Mouse (Mus musculus) lung, postnatal 0 days (tissue): Measurements from ENCODE around the gene Plppr3. TPM values are rescaled to one million over a fixed set of nuclear protein-coding genes. Genes with fewer than 3 reads are reported as not detected.

ENCODE experiments used
- ATAC-seq: fragments of 200-750 bp; cut with Nextera tagmentation; 2 replicates; pipeline ENCODE4 v1.8.0; 2017; ENCODE audit warnings: moderate library complexity
- DNase-seq: peaks from one replicate; pipeline ENCODE4 v3.0.0-alpha.2; 2016; ENCODE audit warnings: low spot score
- H3K27ac ChIP-seq: fragments of 300-500 bp; sonication (generic); 2 replicates; pipeline ENCODE4 v1.5.1; 2014; ENCODE audit warnings: antibody characterized with exemption, mild to moderate bottlenecking, low read length, mixed read lengths
- H3K27me3 ChIP-seq: fragments of 300-500 bp; sonication (generic); replicated peaks from 2 replicates; pipeline ENCODE4 v1.6.1; 2014; ENCODE audit warnings: low read length, mixed read lengths; ENCODE audit not compliant: insufficient read depth
- H3K36me3 ChIP-seq: fragments of 300-500 bp; sonication (generic); 2 replicates; pipeline ENCODE4 v1.6.1; 2014; ENCODE audit warnings: low read length, mixed read lengths; ENCODE audit not compliant: insufficient read depth
- H3K4me1 ChIP-seq: fragments of 300-500 bp; sonication (generic); 2 replicates; pipeline ENCODE4 v1.6.1; 2014; ENCODE audit warnings: antibody characterized with exemption, low read depth, low read length, mixed read lengths; ENCODE audit not compliant: insufficient read depth
- H3K4me2 ChIP-seq: fragments of 300-500 bp; sonication (generic); replicated peaks from 2 replicates; pipeline ENCODE4 v1.6.1; 2014; ENCODE audit warnings: low read depth, mild to moderate bottlenecking, low read length, moderate library complexity, mixed read lengths
- H3K4me3 ChIP-seq: fragments of 300-500 bp; sonication (generic); 2 replicates; pipeline ENCODE4 v1.5.1; 2014; ENCODE audit warnings: low read depth, low read length
- H3K9ac ChIP-seq: fragments of 300-500 bp; sonication (generic); replicated peaks from 2 replicates; pipeline ENCODE4 v1.6.1; 2014; ENCODE audit warnings: low read depth, mild to moderate bottlenecking
- H3K9me3 ChIP-seq: fragments of 300-500 bp; sonication (generic); 2 replicates; pipeline ENCODE4 v1.6.1; 2016; ENCODE audit warnings: low read length, mixed read lengths
- CTCF ChIP-seq: IDR thresholded peaks from 2 replicates; pipeline ENCODE4 v1.5.1; 2016; ENCODE audit warnings: antibody characterized with exemption, mild to moderate bottlenecking
- EP300 ChIP-seq: IDR thresholded peaks from 2 replicates; pipeline ENCODE4 v1.6.1; 2016; ENCODE audit warnings: antibody characterized with exemption, mild to moderate bottlenecking, control low read depth
- WGBS: fragments of 180-500 bp; shearing (Covaris S2); extraction: QIAGEN DNeasy Blood & Tissue Kit; methylation state at CpG from one replicate; pipeline ENCODE4 v1.1.7; 2014; 5-methylcytosine and 5-hydroxymethylcytosine counted together
- polyA plus RNA-seq: library from polyadenylated mRNA; unstranded; fragments of >200 nt; fragmentation: Nextera tagmentation; extraction: Ambion mirVana; gene quantifications from 2 replicates; pipeline ENCODE4 v1.2.1, GENCODE M21; 2015

The Plppr3 gene
- polyA plus RNA-seq, 1 experiment from 2014 or later: 3.9 TPM

- WGBS: 46% methylated on average over 1 of the region's 1 CpGs
- Histone ChIP-seq H3K9ac (no peak overlapping the region), H3K27ac (no peak overlapping the region), H3K9me3 (no peaks in the 10 kb centered on the region), H3K4me2 (no peak overlapping the region), H3K4me3 (no peak overlapping the region), H3K27me3 (no peaks in the 10 kb centered on the region), H3K36me3 (no peaks in the 10 kb centered on the region), H3K4me1 (0 out of 2 replicates have a peak, but pooled peaks cover 3% of the 10 kb centered on the region)
- TF ChIP-seq EP300: no peak
- TF ChIP-seq CTCF: no peak
- DNase-seq: peak; percentile 35
- no peak for ATAC-seq
Observed at GRCm38 (mm10) chr10:79877174-79877573, 2.7 kb upstream of the Plppr3 start.

- Histone ChIP-seq H3K4me2 (peak overlapping the region; percentile 99), H3K9me3 (no peaks in the 10 kb centered on the region), H3K4me1 (0 out of 2 replicates have a peak, but pooled peaks cover 3% of the 10 kb centered on the region), H3K4me3 (peak overlapping the region; percentile 49), H3K27ac (no peak overlapping the region), H3K27me3 (no peaks in the 10 kb centered on the region), H3K9ac (no peak overlapping the region), H3K36me3 (no peaks in the 10 kb centered on the region)
- WGBS: 3% methylated on average over 22 of the region's 26 CpGs
- TF ChIP-seq EP300 (no peak), CTCF (no peak)
- ATAC-seq: no peak
- DNase-seq: no peak
Observed at GRCm38 (mm10) chr10:79873715-79874289, 632 bp downstream of the Plppr3 start.

- peak overlapping the region; percentile 99; the same call in 1 of the 2 replicates for H3K4me2 ChIP-seq
- no peaks in the 10 kb centered on the region for H3K36me3 ChIP-seq
- ATAC-seq (no peak), DNase-seq (no peak)
- no peak overlapping the region for H3K9ac ChIP-seq
- H3K9me3 ChIP-seq: no peaks in the 10 kb centered on the region
- H3K27ac ChIP-seq: no peak overlapping the region
- 0 out of 2 replicates have a peak, but pooled peaks cover 3% of the 10 kb centered on the region for H3K4me1 ChIP-seq
- no peak for TF ChIP-seq CTCF
- no peak for TF ChIP-seq EP300
- 11% methylated on average over 6 of the region's 6 CpGs for WGBS
- H3K4me3 ChIP-seq: no peak overlapping the region
- no peaks in the 10 kb centered on the region for H3K27me3 ChIP-seq
Observed at GRCm38 (mm10) chr10:79873313-79873712, 1.1 kb downstream of the Plppr3 start.

DNA sequence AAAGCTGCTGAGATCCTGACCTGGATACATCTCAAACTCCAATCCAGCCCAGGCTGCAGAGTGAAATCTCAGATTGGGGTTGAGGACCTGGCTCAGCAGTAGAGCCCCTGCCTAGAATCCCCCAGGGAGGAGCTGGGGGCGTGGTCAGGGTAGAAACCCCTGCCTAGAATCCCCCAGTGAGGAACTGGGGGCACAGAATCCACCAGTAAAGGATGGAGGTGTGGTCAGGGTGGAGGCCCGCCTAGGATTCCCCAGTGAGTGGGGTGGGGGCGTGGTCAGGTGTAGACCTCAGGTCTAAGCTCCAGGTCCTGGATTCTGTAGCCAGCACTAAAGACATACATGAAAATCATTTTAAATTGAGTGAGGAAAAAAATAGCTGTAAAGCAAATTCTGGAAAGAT, 1.6 kb downstream of the Plppr3 start:
- 37% methylated on average over 3 of the region's 3 CpGs for WGBS

DNA sequence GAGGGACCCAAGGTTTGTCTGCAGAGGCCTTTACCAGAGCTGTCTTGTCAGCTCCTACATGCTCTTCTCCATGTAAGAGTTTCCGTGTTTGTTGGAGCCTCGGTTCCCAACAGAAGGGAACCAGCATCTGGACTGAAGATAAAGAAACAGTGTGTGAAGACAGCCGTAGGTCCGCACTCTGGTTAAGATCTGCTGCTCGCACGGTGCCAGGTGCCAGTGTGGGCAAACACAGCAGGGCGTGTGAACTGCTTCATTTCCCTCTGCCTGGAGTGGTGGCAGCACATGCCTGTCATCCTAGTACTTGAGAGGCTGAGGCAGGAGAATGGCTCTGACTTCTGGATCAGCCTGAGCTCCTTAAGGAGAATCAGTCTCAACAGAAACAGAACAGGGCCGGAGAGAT, 2.6 kb downstream of the Plppr3 start:
- Histone ChIP-seq H3K4me3 (no peak overlapping the region), H3K4me2 (no peak overlapping the region), H3K36me3 (no peaks in the 10 kb centered on the region), H3K9me3 (no peaks in the 10 kb centered on the region), H3K9ac (no peak overlapping the region), H3K27ac (no peak overlapping the region), H3K4me1 (0 out of 2 replicates have a peak, but pooled peaks cover 3% of the 10 kb centered on the region), H3K27me3 (no peaks in the 10 kb centered on the region)
- WGBS: 86% methylated on average over 8 of the region's 8 CpGs
- no peak for TF ChIP-seq CTCF
- TF ChIP-seq EP300: no peak
- ATAC-seq (no peak), DNase-seq (no peak)

More for the DNA sequence above, 1.6 kb downstream of the Plppr3 start:
- Histone ChIP-seq H3K9me3 (no peaks in the 10 kb centered on the region), H3K36me3 (no peaks in the 10 kb centered on the region), H3K4me2 (no peak overlapping the region), H3K27me3 (no peaks in the 10 kb centered on the region), H3K4me3 (no peak overlapping the region), H3K27ac (no peak overlapping the region), H3K4me1 (0 out of 2 replicates have a peak, but pooled peaks cover 3% of the 10 kb centered on the region), H3K9ac (no peak overlapping the region)
- TF ChIP-seq CTCF (no peak), EP300 (no peak)
- no peak for DNase-seq
- ATAC-seq: no peak

- ATAC-seq (no peak), DNase-seq (no peak)
- Histone ChIP-seq H3K27ac (no peak overlapping the region), H3K9ac (no peak overlapping the region), H3K27me3 (no peaks in the 10 kb centered on the region), H3K4me2 (no peak overlapping the region), H3K4me3 (no peak overlapping the region), H3K9me3 (no peaks in the 10 kb centered on the region), H3K4me1 (no peaks in the 10 kb centered on the region), H3K36me3 (peaks cover 19% of the 10 kb centered on the region)
- TF ChIP-seq CTCF: no peak
- TF ChIP-seq EP300: no peak
- WGBS: 73% methylated on average over 11 of the region's 11 CpGs
Observed at GRCm38 (mm10) chr10:79866601-79867000, 7.8 kb downstream of the Plppr3 start.
